Mouse (Mus musculus) embryo, embryonic 11.5 days (tissue): Measurements from ENCODE around the gene Fbxw16.
"Not testable (repeated sequence)": the region's sequence is repeated elsewhere in the genome, so short reads cannot be mapped to it uniquely, and the experiment has no call there.

Source experiments
- DNase-seq: peaks from one replicate; pipeline ENCODE4 v3.0.0-alpha.2; 2012; ENCODE audit warnings: low read depth, low spot score

The Fbxw16 gene

DNA sequence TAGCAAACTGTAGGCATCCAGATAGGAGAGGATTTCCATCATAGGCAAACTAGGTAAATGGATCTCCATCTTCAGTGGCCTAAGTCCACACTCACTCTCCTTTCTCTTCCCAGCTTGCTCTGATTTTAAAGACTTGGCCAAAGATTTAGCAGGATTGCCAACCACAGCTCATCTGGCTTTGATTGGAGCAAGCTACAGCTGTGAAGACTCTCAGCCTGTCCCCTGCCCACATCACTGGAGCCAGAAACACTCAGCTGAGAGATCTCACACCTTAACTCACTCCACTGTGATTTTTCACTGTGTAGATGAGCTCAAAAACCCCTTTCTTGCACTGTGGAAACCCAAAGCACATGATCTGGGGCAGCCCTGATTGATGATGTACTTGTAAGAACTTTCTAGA lies at the start of gene Fbxw16:
Gene Fbxw16 (minus strand): TSS at position 101 of the 400 bp plus-strand sequence.
- no peak for DNase-seq

DNA sequence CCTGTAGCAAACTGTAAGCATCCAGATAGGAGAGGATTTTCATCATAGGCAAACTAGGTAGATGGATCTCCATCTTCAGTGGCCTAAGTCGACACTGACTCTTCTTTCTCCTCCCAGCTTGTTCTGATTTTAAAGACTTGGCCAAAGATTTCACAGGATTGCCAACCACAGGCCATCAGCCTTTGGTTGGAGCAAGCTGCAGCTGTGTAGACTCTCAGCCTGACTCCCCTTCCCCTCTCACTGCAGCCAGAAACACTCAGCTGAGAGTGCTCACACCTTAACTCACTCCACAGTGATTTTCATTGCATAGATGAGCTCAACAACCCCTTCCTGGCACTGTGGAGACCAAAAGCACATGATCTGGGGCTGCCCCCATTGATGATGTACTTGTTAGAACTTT lies 46.8 kb upstream of the Fbxw16 start, which contains the start of gene Fbxw19:
Gene Fbxw19 (minus strand): TSS at position 101 of the 400 bp plus-strand sequence.
- DNase-seq, result not testable (repeated sequence)

DNA sequence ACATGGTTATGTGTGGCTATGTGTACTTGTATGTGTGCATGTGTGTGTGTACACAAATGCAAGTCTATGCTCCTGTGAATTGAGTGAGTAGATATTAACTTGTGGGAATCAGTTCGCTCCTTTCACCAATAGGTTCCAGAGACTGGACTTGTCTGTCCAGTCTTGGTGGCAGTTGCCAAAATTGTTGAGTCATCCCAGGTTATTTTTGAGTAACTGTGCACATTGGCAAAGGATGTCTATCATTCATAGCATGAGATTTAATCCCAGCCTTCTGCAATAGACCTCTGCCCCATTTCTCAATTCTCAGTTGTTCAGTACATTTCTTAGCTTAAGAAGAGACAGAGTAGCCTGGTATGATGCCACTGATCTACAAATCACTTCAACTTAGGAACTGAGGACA lies 16.0 kb downstream of the Fbxw16 start:
- DNase-seq, result no peak

DNA sequence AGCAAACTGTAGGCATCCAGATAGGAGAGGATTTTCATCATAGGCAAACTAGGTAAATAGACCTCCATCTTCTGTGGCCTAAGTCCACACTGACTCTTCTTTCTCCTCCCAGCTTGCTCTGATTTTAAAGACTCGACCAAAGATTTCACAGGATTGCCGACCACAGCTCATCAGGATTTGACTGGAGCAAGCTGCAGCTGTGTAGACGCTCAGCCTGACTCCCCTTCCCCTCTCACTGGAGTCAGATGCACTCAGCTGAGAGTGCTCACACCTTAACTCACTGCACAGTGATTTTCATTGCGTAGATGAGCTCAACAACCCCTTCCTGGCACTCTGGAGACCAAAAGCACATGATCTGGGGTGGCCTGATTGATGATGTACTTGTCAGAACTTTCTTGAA lies 44.7 kb downstream of the Fbxw16 start, which contains the start of gene Fbxw22:
Gene Fbxw22 (minus strand): TSS at position 101 of the 400 bp plus-strand sequence.
- not testable (repeated sequence) for DNase-seq
